10 mouse cellular contexts compared by ENCODE assay signal in genomic region chr5:128598191-128598720, GRCm38 (mm10). TPM values are rescaled to one million over a fixed set of nuclear protein-coding genes. Genes with fewer than 3 reads are reported as not detected.
DNase-seq lines count a peak whose midpoint lies in the region; ATAC-seq and TF ChIP-seq lines count a peak whose summit lies in the region.
"Had no signal": no experiment of that assay in that cellular context is flagged by ENCODE, and none has a peak within 500 bp of the region (broad histone marks: within the 10 kb centered on the region; RNA-seq: fewer than 3 reads in every experiment).

No protein-coding gene starts in this region.

- peak overlapping the region; percentile 55; the same call in 1 of the 2 replicates for H3K4me3 ChIP-seq in forebrain, embryonic 11.5 days (ENCODE audit: low read depth, low read length)
- no peak overlapping the region for H3K4me3 ChIP-seq in forebrain, embryonic 15.5 days
- peak overlapping the region; percentile 65; the same call in 1 of the 2 replicates for H3K4me3 ChIP-seq in lung, embryonic 14.5 days (ENCODE audit: low read depth, low read length)
- H3K4me3 ChIP-seq in limb, embryonic 13.5 days: peak overlapping the region; percentile 65
- H3K4me3 ChIP-seq in stomach, embryonic 15.5 days (replicated peaks): no peak overlapping the region

- no peaks in the 10 kb centered on the region; the same call in 1 of the 2 replicates for H3K9me3 ChIP-seq in forebrain, embryonic 11.5 days (ENCODE audit: control insufficient read depth, low read length)
- H3K9me3 ChIP-seq in forebrain, embryonic 15.5 days: no peaks in the 10 kb centered on the region
- no peaks in the 10 kb centered on the region for H3K9me3 ChIP-seq in lung, embryonic 14.5 days (ENCODE audit: low read depth, low read length)
- H3K9me3 ChIP-seq in limb, embryonic 13.5 days: no peaks in the 10 kb centered on the region
- no peaks in the 10 kb centered on the region for H3K9me3 ChIP-seq in stomach, embryonic 15.5 days

- no peak overlapping the region for H3K27ac ChIP-seq in forebrain, embryonic 11.5 days (ENCODE audit: low read depth, low read length)
- no peak overlapping the region for H3K27ac ChIP-seq in forebrain, embryonic 15.5 days (replicated peaks)
- H3K27ac ChIP-seq in lung, embryonic 14.5 days (ENCODE audit: low read depth): no peak overlapping the region
- H3K27ac ChIP-seq in limb, embryonic 13.5 days: no peak overlapping the region
- H3K27ac ChIP-seq in stomach, embryonic 15.5 days: no peak overlapping the region
- H3K27ac ChIP-seq: layer of hippocampus, adult 2 months had no signal

- no peaks in the 10 kb centered on the region for H3K36me3 ChIP-seq in forebrain, embryonic 11.5 days (ENCODE audit: control insufficient read depth, insufficient read depth, low read length)
- no peaks in the 10 kb centered on the region for H3K36me3 ChIP-seq in forebrain, embryonic 15.5 days
- H3K36me3 ChIP-seq in lung, embryonic 14.5 days (ENCODE audit: insufficient read depth): no peaks in the 10 kb centered on the region
- H3K36me3 ChIP-seq in limb, embryonic 13.5 days: no peaks in the 10 kb centered on the region
- no peaks in the 10 kb centered on the region for H3K36me3 ChIP-seq in stomach, embryonic 15.5 days

- ATAC-seq in forebrain, embryonic 11.5 days (replicated peaks; ENCODE audit: low FRiP score): no peak
- no peak for ATAC-seq in forebrain, embryonic 15.5 days (replicated peaks)
- ATAC-seq in lung, embryonic 14.5 days (ENCODE audit: insufficient read depth): no peak
- ATAC-seq in limb, embryonic 13.5 days (ENCODE audit: low FRiP score, low read depth): no peak
- ATAC-seq in stomach, embryonic 15.5 days (ENCODE audit: insufficient read depth, low FRiP score, low read depth): no peak

- H3K4me1 ChIP-seq in forebrain, embryonic 11.5 days (replicated peaks; ENCODE audit: control insufficient read depth, insufficient read depth, low read length): peaks cover 34% of the 10 kb centered on the region
- H3K4me1 ChIP-seq in forebrain, embryonic 15.5 days: peaks cover 48% of the 10 kb centered on the region
- H3K4me1 ChIP-seq in lung, embryonic 14.5 days (ENCODE audit: insufficient read depth): 0 out of 2 replicates have a peak, but pooled peaks cover 8% of the 10 kb centered on the region
- peaks cover 60% of the 10 kb centered on the region for H3K4me1 ChIP-seq in limb, embryonic 13.5 days
- H3K4me1 ChIP-seq in stomach, embryonic 15.5 days: peaks cover 29% of the 10 kb centered on the region

- peaks cover 89% of the 10 kb centered on the region for H3K27me3 ChIP-seq in forebrain, embryonic 11.5 days (ENCODE audit: control insufficient read depth, insufficient read depth, low read length)
- H3K27me3 ChIP-seq in forebrain, embryonic 15.5 days: peaks cover 94% of the 10 kb centered on the region
- H3K27me3 ChIP-seq in lung, embryonic 14.5 days (ENCODE audit: insufficient read depth, low read length): peaks cover 54% of the 10 kb centered on the region
- peaks cover 33% of the 10 kb centered on the region for H3K27me3 ChIP-seq in limb, embryonic 13.5 days
- peaks cover 64% of the 10 kb centered on the region for H3K27me3 ChIP-seq in stomach, embryonic 15.5 days (replicated peaks)

- DNase-seq in forebrain, embryonic 11.5 days (ENCODE audit: low spot score): no peak
- peak; percentile 58 for DNase-seq in lung, embryonic 14.5 days
- DNase-seq in lung, adult 18-20 months: no peak
- DNase-seq in right cerebral cortex, postnatal 14 days: no peak
- no peak for DNase-seq in spleen, adult 18-20 months

- no peak overlapping the region; the same call in 1 of the 2 replicates for H3K9ac ChIP-seq in forebrain, embryonic 11.5 days (ENCODE audit: low read length)
- H3K9ac ChIP-seq in forebrain, embryonic 15.5 days (replicated peaks): no peak overlapping the region
- H3K9ac ChIP-seq in lung, embryonic 14.5 days: no peak overlapping the region
- H3K9ac ChIP-seq in limb, embryonic 13.5 days: peak overlapping the region; percentile 84; the same call in 1 of the 2 replicates
- H3K9ac ChIP-seq in stomach, embryonic 15.5 days: no peak overlapping the region

- WGBS in forebrain, embryonic 11.5 days: under 1% methylated on average over 10 of the region's 10 CpGs
- WGBS in forebrain, embryonic 15.5 days: under 1% methylated on average over 10 of the region's 10 CpGs
- 5% methylated on average over 10 of the region's 10 CpGs for WGBS in lung, embryonic 14.5 days
- under 1% methylated on average over 10 of the region's 10 CpGs for WGBS in limb, embryonic 13.5 days
- 6% methylated on average over 10 of the region's 10 CpGs for WGBS in stomach, embryonic 15.5 days

- no peak for TF ChIP-seq CTCF in lung, embryonic 14.5 days (IDR thresholded peaks at IDR 0.05; ENCODE audit: low read depth)

- H3K4me2 ChIP-seq in forebrain, embryonic 11.5 days (ENCODE audit: low read depth, low read length, severe bottlenecking): peak overlapping the region; percentile 3; the same call in 1 of the 2 replicates
- H3K4me2 ChIP-seq in forebrain, embryonic 15.5 days (replicated peaks): no peak overlapping the region; the same call in 1 of the 2 replicates
- peak overlapping the region; percentile 94 for H3K4me2 ChIP-seq in lung, embryonic 14.5 days
- H3K4me2 ChIP-seq in limb, embryonic 13.5 days (replicated peaks): peak overlapping the region; percentile 91
- H3K4me2 ChIP-seq in stomach, embryonic 15.5 days: peak overlapping the region; percentile 96; the same call in 1 of the 2 replicates

RNA-seq across cellular contexts. Expression of gene Fzd10, which starts 2.4 kb away (rescaled TPM):
- polyA plus RNA-seq in forebrain, embryonic 11.5 days (2014; fragmentation: Nextera tagmentation; extraction: Ambion mirVana): 6.1 and 6.6 TPM in 2 replicates
- polyA plus RNA-seq in forebrain, embryonic 15.5 days (2015; fragmentation: Nextera tagmentation; extraction: Ambion mirVana): 0.64 and 1.1 TPM in 2 replicates
- polyA plus RNA-seq in lung, embryonic 14.5 days (2014; fragmentation: Nextera tagmentation; extraction: Ambion mirVana): 1.7 and 2.1 TPM in 2 replicates
- 5.6 and 7.1 TPM in 2 replicates for polyA plus RNA-seq in limb, embryonic 13.5 days (2015; fragmentation: Nextera tagmentation; extraction: Ambion mirVana)
- 0.95 and 1.8 TPM in 2 replicates for polyA plus RNA-seq in stomach, embryonic 15.5 days (2015; fragmentation: Nextera tagmentation; extraction: Ambion mirVana)
- polyA plus RNA-seq: C2C12 had no signal

Comparison
In these comparisons a context has a peak if more than half of its experiments do, and no peak if none do; other contexts are left out.
1. H3K4me3 ChIP-seq: peak in forebrain, embryonic 11.5 days (single experiment), lung, embryonic 14.5 days (single experiment) and limb, embryonic 13.5 days (single experiment); none in forebrain, embryonic 15.5 days (single experiment) and stomach, embryonic 15.5 days (single experiment).